In genomic region chr15:88247974-88248625, GRCm38 (mm10) we compare ENCODE assay signal across 8 mouse cellular contexts.
DNase-seq lines count a peak whose midpoint lies in the region; ATAC-seq lines count a peak whose summit lies in the region.
"Had no signal": no experiment of that assay in that cellular context is flagged by ENCODE, and none has a peak within 500 bp of the region (broad histone marks: within the 10 kb centered on the region; RNA-seq: fewer than 3 reads in every experiment).

No protein-coding gene starts in this region.

- H3K4me1 ChIP-seq in midbrain, embryonic 14.5 days (ENCODE audit: control insufficient read depth, insufficient read depth, low read length): peaks cover 12% of the 10 kb centered on the region
- H3K4me1 ChIP-seq in stomach, embryonic 16.5 days (ENCODE audit: control insufficient read depth, insufficient read depth, low read length): no peaks in the 10 kb centered on the region
- H3K4me1 ChIP-seq: lung, embryonic 15.5 days had no signal

- DNase-seq in adrenal gland, adult 18-20 months (ENCODE audit: low spot score in 2 of 2): peak; percentile 87
- DNase-seq in cerebellum, postnatal 10 days: peak; percentile 98 to 99
- peak; percentile 76 to 91 for DNase-seq in frontal cortex, postnatal 14 days (ENCODE audit: low spot score in 2 of 2)
- peak; percentile 44 for DNase-seq in hindlimb bud, embryonic 11.5 days (ENCODE audit: extremely low spot score, low read depth, low spot score)
- DNase-seq in left cerebral cortex, adult 8-10 months (ENCODE audit: low spot score in 2 of 2): peak; percentile 61 to 87
- DNase-seq in midbrain, embryonic 14.5 days: peak; percentile 95

- H3K4me2 ChIP-seq in midbrain, embryonic 14.5 days (ENCODE audit: low read length): no peak overlapping the region
- no peak overlapping the region for H3K4me2 ChIP-seq in stomach, embryonic 16.5 days (ENCODE audit: low read depth, low read length)
- H3K4me2 ChIP-seq: lung, embryonic 15.5 days had no signal

- ATAC-seq in midbrain, embryonic 14.5 days (ENCODE audit: low FRiP score, low TSS enrichment): peak; percentile 53
- peak; percentile 42; the same call in 1 of the 2 replicates for ATAC-seq in stomach, embryonic 16.5 days (ENCODE audit: insufficient read depth, low FRiP score)

- H3K27ac ChIP-seq in midbrain, embryonic 14.5 days (replicated peaks; ENCODE audit: low read depth, low read length): no peak overlapping the region
- H3K27ac ChIP-seq in stomach, embryonic 16.5 days (ENCODE audit: low read length): no peak overlapping the region
- H3K27ac ChIP-seq: lung, embryonic 15.5 days had no signal

- H3K27me3 ChIP-seq in midbrain, embryonic 14.5 days (ENCODE audit: control insufficient read depth, insufficient read depth, low read length): no peaks in the 10 kb centered on the region
- no peaks in the 10 kb centered on the region; the same call in 1 of the 2 replicates for H3K27me3 ChIP-seq in stomach, embryonic 16.5 days (ENCODE audit: control insufficient read depth, insufficient read depth, low read length)
- H3K27me3 ChIP-seq: lung, embryonic 15.5 days had no signal

- 25% methylated on average over 14 of the region's 14 CpGs for WGBS in midbrain, embryonic 14.5 days
- 25% methylated on average over 14 of the region's 14 CpGs for WGBS in stomach, embryonic 16.5 days

- no peaks in the 10 kb centered on the region for H3K36me3 ChIP-seq in midbrain, embryonic 14.5 days (ENCODE audit: control insufficient read depth, insufficient read depth, low read length)
- no peaks in the 10 kb centered on the region for H3K36me3 ChIP-seq in stomach, embryonic 16.5 days (ENCODE audit: control insufficient read depth, insufficient read depth, low read length)
- H3K36me3 ChIP-seq: lung, embryonic 15.5 days had no signal

- H3K9ac ChIP-seq in midbrain, embryonic 14.5 days (replicated peaks; ENCODE audit: low read length): no peak overlapping the region
- no peak overlapping the region for H3K9ac ChIP-seq in stomach, embryonic 16.5 days (ENCODE audit: low read length)
- H3K9ac ChIP-seq: lung, embryonic 15.5 days had no signal

- H3K4me3 ChIP-seq in midbrain, embryonic 14.5 days (replicated peaks; ENCODE audit: low read depth, low read length): no peak overlapping the region
- no peak overlapping the region for H3K4me3 ChIP-seq in stomach, embryonic 16.5 days (replicated peaks; ENCODE audit: low read length)
- H3K4me3 ChIP-seq: lung, embryonic 15.5 days had no signal

- no peaks in the 10 kb centered on the region for H3K9me3 ChIP-seq in midbrain, embryonic 14.5 days (ENCODE audit: control insufficient read depth, low read length)
- no peaks in the 10 kb centered on the region for H3K9me3 ChIP-seq in stomach, embryonic 16.5 days (replicated peaks; ENCODE audit: control insufficient read depth, low read length)
- H3K9me3 ChIP-seq: lung, embryonic 15.5 days had no signal

Comparison
In these comparisons a context has a peak if more than half of its experiments do, and no peak if none do; other contexts are left out.
1. DNase-seq: peak in every context shown above with its lines; median percentile 98 in cerebellum, postnatal 10 days; 95 in midbrain, embryonic 14.5 days; 87 in adrenal gland, adult 18-20 months; 84 in frontal cortex, postnatal 14 days; 74 in left cerebral cortex, adult 8-10 months; 44 in hindlimb bud, embryonic 11.5 days.